Mouse (Mus musculus) cerebellum, postnatal 4 days (tissue): Measurements from ENCODE around the gene Bhlhe40.
A peak's percentile ranks its signal among the peaks of the same experiment; 100 is the strongest.

Source experiments
- DNase-seq, 2 experiments: peaks; one replicate each; pipeline ENCODE4 v3.0.0; 2022; ENCODE audit warnings: low spot score in 2 of 2, mixed read lengths in 1 of 2

The Bhlhe40 gene

DNA sequence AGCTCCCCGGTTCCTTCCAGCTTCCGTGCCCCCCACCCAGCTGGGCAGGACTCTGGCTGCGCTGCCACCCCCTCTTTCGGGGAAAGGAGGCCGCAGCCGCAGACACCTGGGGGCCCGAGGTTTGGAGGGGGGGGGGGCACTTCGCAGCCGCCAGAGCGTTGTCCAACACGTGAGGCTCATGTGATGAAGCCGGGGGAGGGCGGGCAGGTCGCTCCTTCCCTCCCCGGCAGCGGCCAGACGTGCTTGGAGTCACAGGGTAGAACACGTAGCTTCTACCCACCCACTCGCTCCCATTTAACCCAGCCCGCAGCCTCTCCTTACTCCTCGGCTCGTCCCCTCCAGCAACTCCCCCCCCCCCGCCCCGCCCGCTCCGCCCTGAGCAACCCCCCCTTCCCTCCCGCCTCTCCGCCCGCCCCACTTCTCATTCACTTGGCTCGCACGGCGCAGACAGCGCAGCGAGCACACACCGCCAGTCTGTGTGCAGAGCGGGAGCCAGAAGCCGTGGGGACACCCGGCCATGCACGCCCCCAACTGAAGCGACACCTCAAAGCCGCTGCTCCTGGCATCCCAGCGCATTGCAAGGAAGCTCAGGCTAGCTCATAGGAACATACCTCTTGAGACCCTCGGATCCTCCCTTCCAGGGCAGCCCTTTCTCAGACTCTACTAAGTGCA, at the start of gene Bhlhe40:
TSS of gene Bhlhe40 (plus strand) at position 424 of the 672 bp plus-strand sequence.
- DNase-seq = peak; percentile 49 to 64

GRCm38 (mm10) chr6:108611663-108612062, 48.8 kb upstream of the Bhlhe40 start:
- no peak for DNase-seq

DNA sequence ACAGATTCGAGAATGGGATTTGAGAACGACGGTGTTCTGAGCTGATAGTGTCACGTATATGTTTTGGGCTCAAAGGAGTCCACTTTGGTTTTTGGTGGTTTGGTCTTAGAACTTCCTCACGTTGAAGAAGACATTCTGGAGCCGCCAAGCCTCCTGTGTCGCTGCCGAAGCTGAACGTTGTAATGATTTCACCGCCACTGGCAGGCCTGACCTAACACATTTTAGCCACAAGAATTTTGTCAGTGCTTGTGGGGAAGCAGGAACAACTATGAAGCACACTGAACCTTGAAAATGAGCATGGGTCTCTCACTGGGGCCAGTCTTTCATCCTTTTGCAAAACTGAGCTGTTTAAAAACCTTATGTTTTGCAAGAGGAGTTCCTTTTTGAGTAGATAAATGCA, 42.4 kb upstream of the Bhlhe40 start:
- DNase-seq = no peak

DNA sequence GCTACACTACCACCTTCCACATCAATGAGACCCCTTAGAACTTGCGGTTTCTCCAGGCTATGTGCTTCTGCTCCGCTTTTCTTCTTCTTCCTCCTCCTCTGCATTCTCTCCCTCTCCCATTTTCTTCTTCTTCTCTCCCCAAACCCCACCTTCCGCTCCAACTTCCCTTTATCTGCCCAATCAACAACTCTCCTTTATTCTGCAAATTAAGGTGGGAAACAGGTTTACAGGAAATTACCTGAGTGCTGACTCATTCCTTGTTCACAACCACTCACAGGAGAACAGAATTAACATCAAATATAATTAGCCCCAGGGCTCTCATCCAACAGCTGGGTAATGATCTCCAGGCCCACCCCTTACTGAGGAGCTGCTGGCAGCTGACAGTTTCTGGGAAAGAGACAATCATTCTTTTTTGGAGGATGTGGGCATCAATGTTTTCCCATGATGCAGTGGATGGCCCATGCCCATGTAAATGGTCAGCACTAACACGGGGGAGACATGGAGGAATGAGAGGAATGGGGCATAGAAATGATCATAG, 37.3 kb upstream of the Bhlhe40 start:
- no peak for DNase-seq

GRCm38 (mm10) chr6:108624915-108625314, 35.5 kb upstream of the Bhlhe40 start:
- DNase-seq = no peak

- DNase-seq = no peak
Measured at GRCm38 (mm10) chr6:108630701-108631100, 29.7 kb upstream of the Bhlhe40 start.

DNA sequence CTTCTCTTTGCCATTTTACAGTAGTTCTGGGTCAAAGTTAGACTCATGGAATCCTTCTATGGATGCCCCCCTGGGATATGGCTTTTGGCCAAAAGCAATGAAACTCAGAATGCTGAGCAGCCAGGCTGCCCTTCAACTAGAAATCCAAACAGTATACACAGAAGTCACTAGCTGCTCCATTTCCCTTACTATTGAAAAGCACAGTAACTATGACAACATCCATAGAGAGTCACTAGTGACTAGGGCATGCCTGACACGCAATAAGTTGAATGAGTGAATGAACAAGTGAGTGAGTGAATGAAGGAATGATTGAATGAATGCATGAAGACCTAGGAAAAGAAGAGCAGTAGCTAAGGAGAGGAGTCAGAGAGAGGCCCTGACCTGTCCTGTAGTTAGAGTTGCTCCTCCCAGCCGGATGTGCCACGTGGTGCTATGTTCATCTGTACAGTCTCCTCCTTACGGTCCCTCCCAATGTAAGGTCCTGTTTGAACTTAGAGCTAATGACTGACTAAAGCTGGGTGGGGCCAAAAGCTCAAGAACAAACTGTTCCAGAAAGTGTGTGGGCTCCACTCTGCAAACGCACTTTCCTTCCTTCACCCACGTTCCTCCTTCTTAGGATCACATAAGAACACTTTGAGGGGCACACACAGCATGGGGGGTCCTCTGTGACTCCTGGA, 22.1 kb upstream of the Bhlhe40 start:
- DNase-seq = no peak

DNA sequence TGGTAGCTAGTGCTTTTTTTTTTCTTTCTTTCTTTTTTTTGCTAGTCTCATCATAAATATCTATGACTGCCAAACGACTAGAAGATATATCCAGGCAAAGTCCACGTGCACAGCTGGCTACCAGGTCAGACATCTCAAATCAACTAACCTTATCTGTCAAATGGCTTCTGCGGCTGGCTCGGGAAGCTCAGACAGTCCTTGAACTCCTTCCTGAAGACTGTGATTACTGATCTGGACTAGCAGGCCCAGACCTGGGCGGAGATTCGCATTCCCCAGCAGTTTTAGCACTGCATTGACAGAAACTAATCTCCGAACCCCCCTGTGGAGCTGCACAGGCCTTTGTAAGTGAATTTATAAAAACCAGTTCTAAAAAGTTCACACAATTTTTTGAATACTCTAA, 18.4 kb upstream of the Bhlhe40 start:
- DNase-seq = no peak

GRCm38 (mm10) chr6:108643035-108643434, 17.4 kb upstream of the Bhlhe40 start:
- no peak for DNase-seq

DNA sequence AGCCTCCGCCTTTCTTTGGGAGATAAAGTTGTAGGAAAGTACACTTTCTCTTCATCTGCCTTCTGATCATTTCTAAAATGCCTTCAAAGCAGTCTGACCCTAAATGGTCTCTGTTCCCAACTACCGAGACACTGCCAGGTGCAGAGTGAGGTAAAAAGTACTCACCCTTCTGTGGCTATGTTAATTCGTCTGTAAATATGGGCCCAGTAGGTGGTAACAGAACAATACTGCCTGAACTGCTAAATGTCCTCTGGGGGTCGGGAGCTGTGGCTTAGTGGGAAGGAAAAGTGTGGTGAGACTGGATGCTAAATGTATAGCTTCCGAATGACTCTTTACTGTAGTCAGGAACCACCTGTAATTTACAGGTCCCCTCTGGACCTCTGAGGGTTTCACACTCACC, 16.1 kb upstream of the Bhlhe40 start:
- DNase-seq = no peak

GRCm38 (mm10) chr6:108647094-108647493, 13.3 kb upstream of the Bhlhe40 start:
- no peak for DNase-seq

DNA sequence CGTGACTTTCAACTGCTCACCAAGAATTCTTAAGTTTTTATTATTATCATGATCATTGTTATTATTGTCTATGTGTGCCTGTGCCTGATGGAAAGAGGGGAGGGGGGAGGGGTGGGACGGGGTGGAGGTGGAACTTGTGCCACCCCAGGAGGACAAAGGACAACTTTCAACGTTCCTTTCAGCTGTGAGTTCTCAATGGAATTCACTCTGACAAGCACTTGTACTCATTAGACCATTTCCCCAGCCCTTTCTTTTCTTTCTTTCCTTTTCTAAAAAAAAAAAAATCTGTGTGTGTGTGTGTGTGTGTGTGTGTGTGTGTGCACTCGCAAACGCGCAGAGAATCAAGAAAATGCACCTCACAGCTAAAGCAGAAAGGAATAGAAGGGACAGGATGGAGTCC, 12.4 kb upstream of the Bhlhe40 start:
- DNase-seq = no peak

DNA sequence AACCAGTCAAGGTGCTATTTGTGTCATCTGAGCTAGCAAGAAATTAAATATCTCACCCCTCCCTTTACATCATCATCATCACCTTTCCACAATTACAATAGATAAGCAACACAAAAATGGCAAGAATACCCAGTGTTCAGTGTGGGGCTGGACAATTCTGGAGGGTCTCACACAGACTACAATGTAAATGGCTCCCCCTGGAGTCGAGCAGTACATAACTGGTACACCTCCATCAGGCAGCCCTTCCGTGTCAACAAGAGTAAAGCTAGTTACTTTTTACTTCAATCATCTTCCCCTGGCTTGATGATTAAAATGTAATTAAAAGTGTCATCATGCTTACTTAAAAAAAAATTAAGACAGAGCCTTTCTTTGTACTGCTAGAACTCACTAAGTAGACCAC, 4.6 kb upstream of the Bhlhe40 start:
- no peak for DNase-seq

DNA sequence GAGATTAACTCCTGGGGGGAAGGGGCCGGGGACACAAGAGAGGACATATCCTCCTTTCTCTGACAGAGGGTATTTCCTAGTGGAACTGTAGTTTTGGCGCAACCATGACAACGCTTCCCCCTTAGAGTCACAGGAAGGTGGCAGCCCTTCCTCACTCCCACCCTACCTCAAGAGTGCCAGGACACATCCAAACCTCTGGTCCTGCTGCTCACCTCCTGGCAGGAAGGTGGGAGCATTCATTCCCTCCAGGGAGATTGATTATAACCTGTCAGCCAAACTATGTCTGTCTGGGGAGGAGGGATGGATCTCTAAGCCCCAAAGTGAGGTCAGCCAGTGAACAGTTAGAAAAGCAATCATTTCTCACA, 2.4 kb upstream of the Bhlhe40 start:
- DNase-seq = no peak

DNA sequence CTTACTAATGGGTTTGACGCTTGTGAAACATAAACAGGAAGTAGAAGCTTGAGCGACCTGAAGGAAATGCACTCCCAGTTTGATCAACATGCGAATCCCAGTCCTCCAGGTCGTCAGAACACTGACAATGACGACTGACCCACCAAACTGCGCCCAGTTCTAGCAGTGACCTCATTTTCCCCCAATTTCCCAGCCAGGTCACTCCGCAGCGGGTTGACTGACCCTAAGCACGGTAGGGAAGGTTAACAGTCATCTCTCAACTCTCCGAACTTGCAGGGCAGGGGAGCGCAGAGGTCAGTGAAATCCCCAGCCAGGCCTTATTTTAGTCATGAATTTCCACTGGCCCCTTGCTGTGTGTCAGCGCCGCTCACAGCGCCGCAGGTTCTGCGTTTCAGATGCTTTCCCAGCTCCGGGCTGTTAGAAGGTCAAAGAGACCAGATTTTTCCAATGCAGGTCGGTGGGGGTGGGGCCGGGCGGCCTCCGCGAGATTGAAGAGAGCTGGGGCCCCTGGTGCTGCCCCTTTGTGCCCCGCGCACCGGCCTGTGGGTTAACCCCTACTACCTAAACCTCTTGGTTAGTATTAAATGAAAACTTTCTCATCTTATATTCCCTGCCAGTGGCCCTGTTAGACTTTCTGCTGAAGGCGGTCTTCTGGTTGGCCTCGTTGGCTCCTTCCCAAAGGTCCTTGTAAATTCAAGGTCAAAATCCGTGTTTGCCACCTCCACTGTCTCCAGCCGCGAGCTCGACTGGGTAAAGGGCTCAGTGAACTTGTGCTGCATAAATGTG, 1.8 kb upstream of the Bhlhe40 start:
- DNase-seq = peak in 1 of 2 experiments; percentile 36

DNA sequence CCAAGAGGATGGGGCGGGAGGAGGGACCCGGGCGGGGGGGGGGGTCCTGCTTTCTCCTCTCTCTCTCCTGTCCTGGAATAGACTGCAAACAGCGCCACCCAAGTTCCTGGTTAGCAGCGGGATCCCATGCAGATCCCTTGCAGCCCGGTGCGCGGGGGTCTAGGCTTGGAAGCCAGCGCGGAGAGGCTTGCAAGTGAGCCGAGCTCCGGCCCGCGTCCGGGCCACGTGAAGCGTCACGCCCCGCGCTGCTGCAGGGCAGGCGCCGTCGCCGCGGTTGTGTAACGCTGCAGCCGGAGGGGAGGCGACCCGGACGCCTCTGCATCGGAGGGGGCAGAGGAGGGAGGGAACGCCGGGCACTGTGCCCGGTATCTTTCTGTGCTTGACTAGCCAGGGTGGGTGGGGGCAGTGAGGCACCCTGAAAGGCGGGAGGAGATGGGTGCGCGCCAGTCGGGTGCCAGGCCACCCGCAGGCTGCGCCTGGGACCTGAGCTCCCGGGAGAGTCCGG, 1.2 kb upstream of the Bhlhe40 start:
- DNase-seq = peak; percentile 69 to 83

- DNase-seq = peak; percentile 52 to 73
Measured at GRCm38 (mm10) chr6:108659726-108660205, 663 bp upstream of the Bhlhe40 start.

- DNase-seq = no peak
Measured at GRCm38 (mm10) chr6:108660878-108661389, 505 bp downstream of the Bhlhe40 start.

DNA sequence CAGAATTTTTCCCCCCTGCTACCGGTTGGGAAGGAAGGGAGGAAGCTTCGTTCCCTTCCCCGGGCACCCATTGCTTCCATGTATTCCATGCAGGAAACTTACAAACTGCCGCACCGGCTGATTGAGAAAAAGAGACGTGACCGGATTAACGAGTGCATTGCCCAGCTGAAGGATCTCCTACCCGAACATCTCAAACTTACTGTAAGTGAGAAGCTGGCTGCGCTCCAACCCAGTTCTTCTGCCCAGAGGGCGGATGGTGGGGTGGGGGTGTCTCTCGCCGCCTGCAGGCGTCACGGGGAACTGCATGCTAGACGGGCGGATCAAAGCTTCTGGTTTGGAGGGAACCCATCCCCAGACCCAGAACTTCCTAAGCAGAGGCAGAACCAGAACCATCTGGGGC, 983 bp downstream of the Bhlhe40 start:
- peak; percentile 72 to 89 for DNase-seq

GRCm38 (mm10) chr6:108661890-108662289, 1.5 kb downstream of the Bhlhe40 start:
- no peak for DNase-seq

GRCm38 (mm10) chr6:108662314-108663240, 2.1 kb downstream of the Bhlhe40 start:
- DNase-seq = no peak
